Mouse (Mus musculus) lung, embryonic 14.5 days (tissue): Measurements from ENCODE around the gene Lepr. TPM values are rescaled to one million over a fixed set of nuclear protein-coding genes. Genes with fewer than 3 reads are reported as not detected.

Experiments
- ATAC-seq: fragments of 200-750 bp; cut with Nextera tagmentation; 2 replicates; pipeline ENCODE4 v1.8.0; 2017; ENCODE audit warnings: mild to moderate bottlenecking, moderate TSS enrichment, moderate library complexity; ENCODE audit not compliant: insufficient read depth
- DNase-seq: peaks from one replicate; pipeline ENCODE4 v3.0.0-alpha.2; 2015
- H3K27ac ChIP-seq: fragments of 300-500 bp; sonication (generic); 2 replicates; pipeline ENCODE4 v1.5.1; 2014; ENCODE audit warnings: low read depth, mild to moderate bottlenecking, moderate library complexity
- H3K27me3 ChIP-seq: fragments of 300-500 bp; sonication (generic); 2 replicates; pipeline ENCODE4 v1.6.1; 2014; ENCODE audit warnings: low read length, control low read depth; ENCODE audit not compliant: insufficient read depth
- H3K36me3 ChIP-seq: fragments of 300-500 bp; sonication (generic); 2 replicates; pipeline ENCODE4 v1.6.1; 2014; ENCODE audit warnings: control low read depth; ENCODE audit not compliant: insufficient read depth
- H3K4me1 ChIP-seq: fragments of 300-500 bp; sonication (generic); 2 replicates; pipeline ENCODE4 v1.6.1; 2014; ENCODE audit warnings: antibody characterized with exemption, control low read depth; ENCODE audit not compliant: insufficient read depth
- H3K4me2 ChIP-seq: fragments of 300-500 bp; sonication (generic); 2 replicates; pipeline ENCODE4 v1.6.1; 2014; ENCODE audit warnings: mild to moderate bottlenecking
- H3K4me3 ChIP-seq: fragments of 300-500 bp; sonication (generic); 2 replicates; pipeline ENCODE4 v1.5.1; 2014; ENCODE audit warnings: low read depth, low read length
- H3K9ac ChIP-seq: fragments of 300-500 bp; sonication (generic); 2 replicates; pipeline ENCODE4 v1.6.1; 2014
- H3K9me3 ChIP-seq: fragments of 300-500 bp; sonication (generic); 2 replicates; pipeline ENCODE4 v1.6.1; 2016; ENCODE audit warnings: low read depth, low read length, control low read depth
- CTCF ChIP-seq: IDR thresholded peaks from 2 replicates; pipeline ENCODE4 v1.5.1; 2016; ENCODE audit warnings: antibody characterized with exemption, low read depth
- WGBS: fragments of 180-500 bp; shearing (Covaris S2); extraction: QIAGEN DNeasy Blood & Tissue Kit; methylation state at CpG from one replicate; pipeline ENCODE4 v1.1.7; 2014; 5-methylcytosine and 5-hydroxymethylcytosine counted together
- polyA plus RNA-seq: library from polyadenylated mRNA; unstranded; fragments of >200 nt; fragmentation: Nextera tagmentation; extraction: Ambion mirVana; gene quantifications from 2 replicates; pipeline ENCODE4 v1.2.1, GENCODE M21; 2014

The Lepr gene
- polyA plus RNA-seq, 1 experiment from 2014 or later, result 9.2 TPM

- no peak for TF ChIP-seq CTCF
- Histone ChIP-seq H3K27ac (no peak overlapping the region), H3K27me3 (no peaks in the 10 kb centered on the region), H3K4me2 (no peak overlapping the region), H3K36me3 (no peaks in the 10 kb centered on the region), H3K9me3 (no peaks in the 10 kb centered on the region), H3K4me1 (peaks cover 3% of the 10 kb centered on the region; the same call in 1 of the 2 replicates), H3K9ac (no peak overlapping the region), H3K4me3 (no peak overlapping the region)
- DNase-seq (peak; percentile 68), ATAC-seq (peak; percentile 64; the same call in 1 of the 2 replicates)
- 57% methylated on average over 1 of the region's 1 CpGs for WGBS
Measured at GRCm38 (mm10) chr4:101699423-101699822, 17.8 kb upstream of the Lepr start.

- TF ChIP-seq CTCF, result no peak
- H3K4me3 ChIP-seq, result no peak overlapping the region
- H3K9me3 ChIP-seq, result no peaks in the 10 kb centered on the region
- peak; percentile 88 for ATAC-seq
- H3K27ac ChIP-seq, result peak overlapping the region; percentile 6; the same call in 1 of the 2 replicates
- no peaks in the 10 kb centered on the region for H3K36me3 ChIP-seq
- H3K9ac ChIP-seq, result no peak overlapping the region
- 50% methylated on average over 14 of the region's 14 CpGs for WGBS
- peaks cover 3% of the 10 kb centered on the region; the same call in 1 of the 2 replicates for H3K4me1 ChIP-seq
- no peaks in the 10 kb centered on the region for H3K27me3 ChIP-seq
- DNase-seq, result peak; percentile 88
- no peak overlapping the region for H3K4me2 ChIP-seq
Measured at GRCm38 (mm10) chr4:101700892-101701640, 16.1 kb upstream of the Lepr start.

- Histone ChIP-seq H3K36me3 (no peaks in the 10 kb centered on the region), H3K4me2 (no peak overlapping the region), H3K4me3 (no peak overlapping the region), H3K4me1 (peaks cover 3% of the 10 kb centered on the region; the same call in 1 of the 2 replicates), H3K9ac (no peak overlapping the region), H3K27me3 (no peaks in the 10 kb centered on the region), H3K9me3 (no peaks in the 10 kb centered on the region), H3K27ac (no peak overlapping the region)
- ATAC-seq (no peak), DNase-seq (no peak)
- no peak for TF ChIP-seq CTCF
- 76% methylated on average over 9 of the region's 9 CpGs for WGBS
Measured at GRCm38 (mm10) chr4:101705325-101705724, 11.9 kb upstream of the Lepr start.

GRCm38 (mm10) chr4:101707234-101707633, 10.0 kb upstream of the Lepr start:
- DNase-seq (no peak), ATAC-seq (no peak)
- Histone ChIP-seq H3K4me2 (no peak overlapping the region), H3K27ac (0 out of 2 replicates have a peak overlapping the region, but pooled peaks have one; percentile 48), H3K4me1 (no peaks in the 10 kb centered on the region; the same call in 1 of the 2 replicates), H3K9ac (no peak overlapping the region), H3K4me3 (no peak overlapping the region), H3K36me3 (no peaks in the 10 kb centered on the region), H3K27me3 (no peaks in the 10 kb centered on the region), H3K9me3 (no peaks in the 10 kb centered on the region)
- TF ChIP-seq CTCF, result no peak
- WGBS, result 19% methylated on average over 2 of the region's 2 CpGs

- no peak for TF ChIP-seq CTCF
- ATAC-seq (peak; percentile 55; the same call in 1 of the 2 replicates), DNase-seq (peak; percentile 52)
- Histone ChIP-seq H3K4me3 (no peak overlapping the region), H3K27me3 (no peaks in the 10 kb centered on the region), H3K9ac (no peak overlapping the region), H3K4me2 (no peak overlapping the region), H3K4me1 (no peaks in the 10 kb centered on the region; the same call in 1 of the 2 replicates), H3K36me3 (no peaks in the 10 kb centered on the region), H3K27ac (no peak overlapping the region; the same call in 1 of the 2 replicates), H3K9me3 (no peaks in the 10 kb centered on the region)
- WGBS, result 27% methylated on average over 3 of the region's 3 CpGs
Measured at GRCm38 (mm10) chr4:101707953-101708352, 9.3 kb upstream of the Lepr start.

GRCm38 (mm10) chr4:101710361-101710760, 6.8 kb upstream of the Lepr start:
- Histone ChIP-seq H3K9me3 (no peaks in the 10 kb centered on the region), H3K36me3 (no peaks in the 10 kb centered on the region), H3K27ac (no peak overlapping the region), H3K9ac (no peak overlapping the region), H3K27me3 (no peaks in the 10 kb centered on the region), H3K4me3 (no peak overlapping the region), H3K4me2 (no peak overlapping the region), H3K4me1 (no peaks in the 10 kb centered on the region; the same call in 1 of the 2 replicates)
- DNase-seq (no peak), ATAC-seq (no peak)
- no peak for TF ChIP-seq CTCF
- 57% methylated on average over 4 of the region's 4 CpGs for WGBS

GRCm38 (mm10) chr4:101711100-101711499, 6.1 kb upstream of the Lepr start:
- H3K36me3 ChIP-seq, result no peaks in the 10 kb centered on the region
- H3K9me3 ChIP-seq, result no peaks in the 10 kb centered on the region
- no peaks in the 10 kb centered on the region; the same call in 1 of the 2 replicates for H3K4me1 ChIP-seq
- H3K9ac ChIP-seq, result no peak overlapping the region
- H3K27me3 ChIP-seq, result no peaks in the 10 kb centered on the region
- no peak for ATAC-seq
- no peak overlapping the region for H3K4me2 ChIP-seq
- DNase-seq, result no peak
- no peak overlapping the region for H3K4me3 ChIP-seq
- no peak overlapping the region for H3K27ac ChIP-seq
- 70% methylated on average over 4 of the region's 4 CpGs for WGBS
- TF ChIP-seq CTCF, result no peak
